Mouse (Mus musculus) heart, embryonic 15.5 days (tissue): ENCODE data around the gene F11. TPM values are rescaled to one million over a fixed set of nuclear protein-coding genes. Genes with fewer than 3 reads are reported as not detected.

Source experiments
- ATAC-seq: fragments of 200-750 bp; cut with Nextera tagmentation; replicated peaks from 2 replicates; pipeline ENCODE4 v1.8.0; 2017; ENCODE audit warnings: low read depth, moderate TSS enrichment; ENCODE audit not compliant: insufficient number of reproducible peaks, insufficient read depth, low FRiP score
- H3K27ac ChIP-seq: fragments of 300-500 bp; sonication (generic); 2 replicates; pipeline ENCODE4 v1.5.1; 2015; ENCODE audit warnings: mild to moderate bottlenecking, inconsistent platforms
- H3K27me3 ChIP-seq: fragments of 300-500 bp; sonication (generic); 2 replicates; pipeline ENCODE4 v1.6.1; 2015; ENCODE audit warnings: inconsistent platforms
- H3K36me3 ChIP-seq: fragments of 300-500 bp; sonication (generic); 2 replicates; pipeline ENCODE4 v1.6.1; 2015; ENCODE audit warnings: mild to moderate bottlenecking, inconsistent platforms
- H3K4me1 ChIP-seq: fragments of 300-500 bp; sonication (generic); replicated peaks from 2 replicates; pipeline ENCODE4 v1.6.1; 2015; ENCODE audit warnings: inconsistent platforms
- H3K4me2 ChIP-seq: fragments of 300-500 bp; sonication (generic); 2 replicates; pipeline ENCODE4 v1.6.1; 2015; ENCODE audit warnings: inconsistent platforms, mild to moderate bottlenecking, moderate library complexity
- H3K4me3 ChIP-seq: fragments of 300-500 bp; sonication (generic); 2 replicates; pipeline ENCODE4 v1.5.1; 2015; ENCODE audit warnings: mild to moderate bottlenecking, inconsistent platforms
- H3K9ac ChIP-seq: fragments of 300-500 bp; sonication (generic); 2 replicates; pipeline ENCODE4 v1.6.1; 2015; ENCODE audit warnings: mild to moderate bottlenecking, inconsistent platforms
- H3K9me3 ChIP-seq: fragments of 300-500 bp; sonication (generic); replicated peaks from 2 replicates; pipeline ENCODE4 v1.6.1; 2016; ENCODE audit warnings: inconsistent platforms
- WGBS: fragments of 180-500 bp; shearing (Covaris S2); methylation state at CpG from one replicate; pipeline ENCODE4 v1.1.7; 2015; ENCODE audit warnings: mixed read lengths; 5-methylcytosine and 5-hydroxymethylcytosine counted together
- polyA plus RNA-seq: library from polyadenylated mRNA; unstranded; fragments of >200 nt; fragmentation: Nextera tagmentation; extraction: Ambion mirVana; gene quantifications from 2 replicates; pipeline ENCODE4 v1.2.1, GENCODE M21; 2015

The F11 gene
- polyA plus RNA-seq, 1 experiment from 2014 or later, result not detected

GRCm38 (mm10) chr8:45269056-45269455, 7.2 kb upstream of the F11 start:
- Histone ChIP-seq H3K36me3 (no peaks in the 10 kb centered on the region), H3K27me3 (no peaks in the 10 kb centered on the region), H3K9me3 (no peaks in the 10 kb centered on the region), H3K4me2 (no peak overlapping the region), H3K4me1 (0 out of 2 replicates have a peak, but pooled peaks cover 5% of the 10 kb centered on the region), H3K27ac (no peak overlapping the region), H3K9ac (no peak overlapping the region), H3K4me3 (no peak overlapping the region)
- no peak for ATAC-seq

- Histone ChIP-seq H3K27ac (no peak overlapping the region), H3K4me1 (0 out of 2 replicates have a peak, but pooled peaks cover 5% of the 10 kb centered on the region), H3K9me3 (no peaks in the 10 kb centered on the region), H3K4me3 (no peak overlapping the region), H3K36me3 (no peaks in the 10 kb centered on the region), H3K9ac (no peak overlapping the region), H3K4me2 (no peak overlapping the region), H3K27me3 (no peaks in the 10 kb centered on the region)
- no peak for ATAC-seq
These were observed 6.7 kb upstream of the F11 start for GRCm38 (mm10) chr8:45268485-45268884.

GRCm38 (mm10) chr8:45267611-45268391, 6.0 kb upstream of the F11 start:
- Histone ChIP-seq H3K4me2 (no peak overlapping the region), H3K36me3 (no peaks in the 10 kb centered on the region), H3K27me3 (no peaks in the 10 kb centered on the region), H3K9ac (no peak overlapping the region), H3K4me1 (0 out of 2 replicates have a peak, but pooled peaks cover 5% of the 10 kb centered on the region), H3K27ac (no peak overlapping the region), H3K4me3 (no peak overlapping the region), H3K9me3 (no peaks in the 10 kb centered on the region)
- 52% methylated on average over 4 of the region's 4 CpGs for WGBS
- no peak; the same call in 1 of the 2 replicates for ATAC-seq

- H3K9me3 ChIP-seq, result no peaks in the 10 kb centered on the region
- H3K9ac ChIP-seq, result no peak overlapping the region
- 0 out of 2 replicates have a peak, but pooled peaks cover 5% of the 10 kb centered on the region for H3K4me1 ChIP-seq
- no peak overlapping the region for H3K27ac ChIP-seq
- ATAC-seq, result no peak
- no peaks in the 10 kb centered on the region for H3K36me3 ChIP-seq
- no peaks in the 10 kb centered on the region for H3K27me3 ChIP-seq
- no peak overlapping the region for H3K4me3 ChIP-seq
- WGBS, result 60% methylated on average over 8 of the region's 8 CpGs
- H3K4me2 ChIP-seq, result no peak overlapping the region
These were observed 5.2 kb upstream of the F11 start for GRCm38 (mm10) chr8:45266993-45267392.

- Histone ChIP-seq H3K27ac (no peak overlapping the region), H3K4me3 (no peak overlapping the region), H3K36me3 (no peaks in the 10 kb centered on the region), H3K9me3 (no peaks in the 10 kb centered on the region), H3K4me1 (0 out of 2 replicates have a peak, but pooled peaks cover 5% of the 10 kb centered on the region), H3K4me2 (no peak overlapping the region), H3K9ac (no peak overlapping the region), H3K27me3 (no peaks in the 10 kb centered on the region)
- WGBS, result 82% methylated on average over 4 of the region's 4 CpGs
- no peak for ATAC-seq
These were observed 3.1 kb upstream of the F11 start for GRCm38 (mm10) chr8:45264918-45265317.

- Histone ChIP-seq H3K36me3 (no peaks in the 10 kb centered on the region), H3K9ac (no peak overlapping the region), H3K4me3 (no peak overlapping the region), H3K4me1 (0 out of 2 replicates have a peak, but pooled peaks cover 2% of the 10 kb centered on the region), H3K4me2 (no peak overlapping the region), H3K27me3 (no peaks in the 10 kb centered on the region), H3K9me3 (no peaks in the 10 kb centered on the region), H3K27ac (no peak overlapping the region)
- 80% methylated on average over 3 of the region's 3 CpGs for WGBS
- ATAC-seq, result no peak
These were observed 1.0 kb upstream of the F11 start for GRCm38 (mm10) chr8:45262851-45263250.

- Histone ChIP-seq H3K36me3 (no peaks in the 10 kb centered on the region), H3K27me3 (no peaks in the 10 kb centered on the region), H3K9me3 (no peaks in the 10 kb centered on the region), H3K27ac (no peak overlapping the region), H3K9ac (no peak overlapping the region), H3K4me3 (no peak overlapping the region), H3K4me1 (no peaks in the 10 kb centered on the region), H3K4me2 (no peak overlapping the region)
- ATAC-seq, result no peak
- WGBS, result 78% methylated on average over 8 of the region's 8 CpGs
These were observed 3.4 kb downstream of the F11 start for GRCm38 (mm10) chr8:45258421-45258820.

- 72% methylated on average over 12 of the region's 12 CpGs for WGBS
- Histone ChIP-seq H3K9ac (no peak overlapping the region), H3K36me3 (no peaks in the 10 kb centered on the region), H3K4me3 (no peak overlapping the region), H3K9me3 (no peaks in the 10 kb centered on the region), H3K27me3 (no peaks in the 10 kb centered on the region), H3K27ac (no peak overlapping the region), H3K4me2 (no peak overlapping the region), H3K4me1 (no peaks in the 10 kb centered on the region)
- ATAC-seq, result no peak
These were observed 6.8 kb downstream of the F11 start for GRCm38 (mm10) chr8:45255040-45255439.

GRCm38 (mm10) chr8:45254194-45254842, 7.5 kb downstream of the F11 start:
- no peaks in the 10 kb centered on the region for H3K27me3 ChIP-seq
- WGBS, result 67% methylated on average over 8 of the region's 8 CpGs
- no peak overlapping the region for H3K4me3 ChIP-seq
- H3K9ac ChIP-seq, result no peak overlapping the region
- H3K4me1 ChIP-seq, result no peaks in the 10 kb centered on the region
- H3K36me3 ChIP-seq, result no peaks in the 10 kb centered on the region
- no peak overlapping the region for H3K4me2 ChIP-seq
- H3K27ac ChIP-seq, result no peak overlapping the region
- H3K9me3 ChIP-seq, result no peaks in the 10 kb centered on the region
- ATAC-seq, result no peak

- H3K9me3 ChIP-seq, result no peaks in the 10 kb centered on the region
- no peak for ATAC-seq
- no peaks in the 10 kb centered on the region for H3K27me3 ChIP-seq
- no peak overlapping the region for H3K27ac ChIP-seq
- H3K4me2 ChIP-seq, result no peak overlapping the region
- 90% methylated on average over 1 of the region's 1 CpGs for WGBS
- H3K36me3 ChIP-seq, result no peaks in the 10 kb centered on the region
- H3K4me3 ChIP-seq, result no peak overlapping the region
- H3K9ac ChIP-seq, result no peak overlapping the region
- H3K4me1 ChIP-seq, result no peaks in the 10 kb centered on the region
These were observed 8.2 kb downstream of the F11 start for GRCm38 (mm10) chr8:45253586-45253985.

- Histone ChIP-seq H3K36me3 (no peaks in the 10 kb centered on the region), H3K27ac (no peak overlapping the region), H3K27me3 (no peaks in the 10 kb centered on the region), H3K4me2 (no peak overlapping the region), H3K9ac (no peak overlapping the region), H3K9me3 (no peaks in the 10 kb centered on the region), H3K4me3 (no peak overlapping the region), H3K4me1 (no peaks in the 10 kb centered on the region)
- 46% methylated on average over 2 of the region's 2 CpGs for WGBS
- ATAC-seq, result no peak
These were observed 8.7 kb downstream of the F11 start for GRCm38 (mm10) chr8:45253111-45253510.

GRCm38 (mm10) chr8:45246307-45246706, 15.5 kb downstream of the F11 start:
- H3K36me3 ChIP-seq, result no peaks in the 10 kb centered on the region
- WGBS, result 59% methylated on average over 7 of the region's 7 CpGs
- no peaks in the 10 kb centered on the region for H3K4me1 ChIP-seq
- no peaks in the 10 kb centered on the region for H3K9me3 ChIP-seq
- no peak overlapping the region for H3K9ac ChIP-seq
- H3K4me3 ChIP-seq, result no peak overlapping the region
- H3K27me3 ChIP-seq, result no peaks in the 10 kb centered on the region
- no peak overlapping the region for H3K27ac ChIP-seq
- no peak overlapping the region for H3K4me2 ChIP-seq
- no peak for ATAC-seq
